Mouse (Mus musculus): Measurements from ENCODE around the gene Cfap20. TPM values are rescaled to one million over a fixed set of nuclear protein-coding genes. Genes with fewer than 3 reads are reported as not detected.

Cfap20 gene
- total and polyA plus RNA-seq, 2 experiments = 37.5 to 39.6 TPM

- no peak for DNase-seq (ENCODE audit: extremely low read depth, low read depth, low spot score)
- no peak overlapping the region for H3K27ac ChIP-seq (replicated peaks; ENCODE audit: insufficient read depth, low read depth, low read length)
These were observed 42.1 kb downstream of the Cfap20 start for GRCm38 (mm10) chr8:95392604-95393003.

GRCm38 (mm10) chr8:95391101-95391500, 43.6 kb downstream of the Cfap20 start:
- Histone ChIP-seq H3K9ac (ENCODE audit: low read depth, low read length) (no peak overlapping the region), H3K36me3 (ENCODE audit: control insufficient read depth, insufficient read depth, low read length) (no peaks in the 10 kb centered on the region), H3K27me3 (ENCODE audit: control insufficient read depth, insufficient read depth, low read length) (no peaks in the 10 kb centered on the region), H3K27ac (replicated peaks; ENCODE audit: insufficient read depth, low read depth, low read length) (no peak overlapping the region), H3K79me2 (ENCODE audit: control insufficient read depth, insufficient read depth, low read length) (no peaks in the 10 kb centered on the region), H3K4me1 (ENCODE audit: control insufficient read depth, insufficient read depth, low read length) (no peaks in the 10 kb centered on the region), H3K4me3 (ENCODE audit: insufficient read depth, low read depth, low read length) (no peak overlapping the region)
- WGBS = 85% methylated on average over 7 of the region's 7 CpGs
- no peak for TF ChIP-seq CTCF (IDR thresholded peaks at IDR 0.05; ENCODE audit: low read depth, low read length)
- TF ChIP-seq POLR2A (IDR thresholded peaks at IDR 0.05; ENCODE audit: extremely low read depth, insufficient read depth, low read length) = no peak
- DNase-seq (ENCODE audit: extremely low read depth, low read depth, low spot score) = no peak

More at GRCm38 (mm10) chr8:95392604-95393003, 42.1 kb downstream of the Cfap20 start:
- Histone ChIP-seq H3K79me2 (ENCODE audit: control insufficient read depth, insufficient read depth, low read length) (no peaks in the 10 kb centered on the region), H3K36me3 (ENCODE audit: control insufficient read depth, insufficient read depth, low read length) (no peaks in the 10 kb centered on the region), H3K27me3 (ENCODE audit: control insufficient read depth, insufficient read depth, low read length) (no peaks in the 10 kb centered on the region), H3K4me3 (ENCODE audit: insufficient read depth, low read depth, low read length) (no peak overlapping the region), H3K4me1 (ENCODE audit: control insufficient read depth, insufficient read depth, low read length) (no peaks in the 10 kb centered on the region), H3K9ac (ENCODE audit: low read depth, low read length) (no peak overlapping the region)
- WGBS = 76% methylated on average over 5 of the region's 5 CpGs
- TF ChIP-seq POLR2A (IDR thresholded peaks at IDR 0.05; ENCODE audit: extremely low read depth, insufficient read depth, low read length) (no peak), CTCF (IDR thresholded peaks at IDR 0.05; ENCODE audit: low read depth, low read length) (no peak)

DNA sequence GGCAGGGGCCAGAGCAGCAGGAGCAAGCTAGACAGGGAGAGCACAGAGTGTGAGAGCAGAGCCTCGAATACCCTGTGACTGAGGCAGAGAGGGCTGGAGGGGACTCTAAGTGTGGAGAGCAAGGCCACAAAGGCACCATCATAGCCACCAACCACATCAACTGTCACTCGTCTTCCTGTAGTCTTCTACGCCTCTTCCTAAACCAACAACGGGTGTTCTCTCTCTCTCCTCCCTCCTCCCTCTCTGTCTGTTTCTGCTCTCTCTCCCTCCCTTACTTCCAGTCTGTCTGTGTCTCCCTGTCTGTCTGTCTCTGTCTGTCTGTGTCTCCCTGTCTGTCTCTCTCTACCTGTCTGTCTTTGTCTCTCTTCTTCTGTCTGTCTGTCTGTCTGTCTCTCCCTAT, 44.4 kb downstream of the Cfap20 start:
- no peaks in the 10 kb centered on the region for H3K4me1 ChIP-seq (ENCODE audit: control insufficient read depth, insufficient read depth, low read length)
- no peaks in the 10 kb centered on the region for H3K79me2 ChIP-seq (ENCODE audit: control insufficient read depth, insufficient read depth, low read length)
- no peak overlapping the region for H3K4me3 ChIP-seq (ENCODE audit: insufficient read depth, low read depth, low read length)
- H3K36me3 ChIP-seq (ENCODE audit: control insufficient read depth, insufficient read depth, low read length) = no peaks in the 10 kb centered on the region
- no peaks in the 10 kb centered on the region for H3K27me3 ChIP-seq (ENCODE audit: control insufficient read depth, insufficient read depth, low read length)
- no peak for DNase-seq (ENCODE audit: extremely low read depth, low read depth, low spot score)
- no peak overlapping the region for H3K27ac ChIP-seq (replicated peaks; ENCODE audit: insufficient read depth, low read depth, low read length)
- no peak overlapping the region for H3K9ac ChIP-seq (ENCODE audit: low read depth, low read length)
- WGBS = 59% methylated on average over 4 of the region's 4 CpGs
- no peak for TF ChIP-seq CTCF (IDR thresholded peaks at IDR 0.05; ENCODE audit: low read depth, low read length)
- TF ChIP-seq POLR2A (IDR thresholded peaks at IDR 0.05; ENCODE audit: extremely low read depth, insufficient read depth, low read length) = no peak

DNA sequence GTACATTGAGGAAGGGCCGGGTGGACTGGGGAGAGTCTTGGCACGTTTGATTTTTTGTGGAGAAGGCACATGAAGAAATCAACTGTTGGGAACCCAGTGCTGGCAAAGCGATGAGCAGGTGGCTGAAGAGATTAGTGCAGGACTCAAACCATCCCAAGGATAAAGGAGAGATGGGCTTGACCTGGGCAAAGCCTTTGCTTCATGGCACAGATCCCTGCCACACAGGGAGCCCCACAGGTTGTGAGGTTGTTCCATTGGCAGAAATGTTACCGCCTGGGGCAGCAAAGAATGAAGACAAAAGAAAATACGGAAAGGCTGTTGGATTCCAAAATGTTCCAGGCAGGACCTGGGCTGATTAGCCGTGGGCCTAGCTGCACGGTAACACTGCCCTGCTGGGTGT, 46.7 kb downstream of the Cfap20 start:
- Histone ChIP-seq H3K4me1 (ENCODE audit: control insufficient read depth, insufficient read depth, low read length) (no peaks in the 10 kb centered on the region), H3K9ac (ENCODE audit: low read depth, low read length) (no peak overlapping the region), H3K4me3 (ENCODE audit: insufficient read depth, low read depth, low read length) (no peak overlapping the region), H3K27me3 (ENCODE audit: control insufficient read depth, insufficient read depth, low read length) (no peaks in the 10 kb centered on the region), H3K36me3 (ENCODE audit: control insufficient read depth, insufficient read depth, low read length) (no peaks in the 10 kb centered on the region), H3K27ac (replicated peaks; ENCODE audit: insufficient read depth, low read depth, low read length) (no peak overlapping the region), H3K79me2 (ENCODE audit: control insufficient read depth, insufficient read depth, low read length) (no peaks in the 10 kb centered on the region)
- DNase-seq (ENCODE audit: extremely low read depth, low read depth, low spot score) = no peak
- TF ChIP-seq CTCF (IDR thresholded peaks at IDR 0.05; ENCODE audit: low read depth, low read length) (no peak), POLR2A (IDR thresholded peaks at IDR 0.05; ENCODE audit: extremely low read depth, insufficient read depth, low read length) (no peak)
- WGBS = 93% methylated on average over 7 of the region's 7 CpGs

GRCm38 (mm10) chr8:95387221-95387620, 47.4 kb downstream of the Cfap20 start:
- Histone ChIP-seq H3K27me3 (ENCODE audit: control insufficient read depth, insufficient read depth, low read length) (no peaks in the 10 kb centered on the region), H3K4me1 (ENCODE audit: control insufficient read depth, insufficient read depth, low read length) (no peaks in the 10 kb centered on the region), H3K27ac (replicated peaks; ENCODE audit: insufficient read depth, low read depth, low read length) (no peak overlapping the region), H3K79me2 (ENCODE audit: control insufficient read depth, insufficient read depth, low read length) (no peaks in the 10 kb centered on the region), H3K9ac (ENCODE audit: low read depth, low read length) (no peak overlapping the region), H3K36me3 (ENCODE audit: control insufficient read depth, insufficient read depth, low read length) (no peaks in the 10 kb centered on the region), H3K4me3 (ENCODE audit: insufficient read depth, low read depth, low read length) (no peak overlapping the region)
- 92% methylated on average over 10 of the region's 10 CpGs for WGBS
- DNase-seq (ENCODE audit: extremely low read depth, low read depth, low spot score) = no peak
- TF ChIP-seq POLR2A (IDR thresholded peaks at IDR 0.05; ENCODE audit: extremely low read depth, insufficient read depth, low read length) (no peak), CTCF (IDR thresholded peaks at IDR 0.05; ENCODE audit: low read depth, low read length) (no peak)

DNA sequence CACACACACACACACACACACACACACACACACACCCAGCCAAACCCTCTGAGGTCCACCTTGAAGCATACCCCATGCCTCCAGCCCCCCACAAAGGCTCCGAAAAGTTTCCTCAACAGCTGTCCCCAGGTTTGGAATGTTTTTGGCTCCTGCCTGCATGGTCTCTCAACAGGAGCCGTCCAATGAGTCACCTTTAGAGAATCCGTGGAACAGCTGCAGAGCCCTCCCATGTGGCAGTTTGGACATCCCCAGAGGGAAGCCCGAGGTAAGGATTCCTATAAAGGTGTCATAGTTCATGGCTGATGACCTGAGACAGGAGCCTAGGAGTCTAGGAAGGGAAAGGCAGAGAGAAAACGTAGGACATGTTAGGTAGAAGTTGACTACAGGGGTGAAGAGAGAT, 48.6 kb downstream of the Cfap20 start:
- Histone ChIP-seq H3K9ac (ENCODE audit: low read depth, low read length) (no peak overlapping the region), H3K27me3 (ENCODE audit: control insufficient read depth, insufficient read depth, low read length) (no peaks in the 10 kb centered on the region), H3K79me2 (ENCODE audit: control insufficient read depth, insufficient read depth, low read length) (no peaks in the 10 kb centered on the region), H3K4me3 (ENCODE audit: insufficient read depth, low read depth, low read length) (no peak overlapping the region), H3K36me3 (ENCODE audit: control insufficient read depth, insufficient read depth, low read length) (no peaks in the 10 kb centered on the region), H3K4me1 (ENCODE audit: control insufficient read depth, insufficient read depth, low read length) (no peaks in the 10 kb centered on the region), H3K27ac (replicated peaks; ENCODE audit: insufficient read depth, low read depth, low read length) (no peak overlapping the region)
- DNase-seq (ENCODE audit: extremely low read depth, low read depth, low spot score) = no peak
- 88% methylated on average over 5 of the region's 5 CpGs for WGBS
- TF ChIP-seq POLR2A (IDR thresholded peaks at IDR 0.05; ENCODE audit: extremely low read depth, insufficient read depth, low read length) (no peak), CTCF (IDR thresholded peaks at IDR 0.05; ENCODE audit: low read depth, low read length) (no peak)

Data from liver, adult 2 months (tissue).